ENCODE assay signal across 10 mouse cellular contexts in genomic region chr7:29296998-29297397, GRCm38 (mm10). TPM values are rescaled to one million over a fixed set of nuclear protein-coding genes. Genes with fewer than 3 reads are reported as not detected.
DNase-seq lines count a peak whose midpoint lies in the region; ATAC-seq and TF ChIP-seq lines count a peak whose summit lies in the region.
"Had no signal": no experiment of that assay in that cellular context is flagged by ENCODE, and none has a peak within 500 bp of the region (broad histone marks: within the 10 kb centered on the region; RNA-seq: fewer than 3 reads in every experiment).

No protein-coding gene starts in this region.

- H3K4me1 ChIP-seq in CH12.LX (ENCODE audit: control insufficient read depth in 1 of 2, insufficient read depth in 2 of 2) = peaks cover 5 to 41% of the 10 kb centered on the region in 2 experiments
- H3K4me1 ChIP-seq in kidney, embryonic 14.5 days (ENCODE audit: control insufficient read depth, insufficient read depth, low read length) = peaks cover 17% of the 10 kb centered on the region
- peaks cover 43% of the 10 kb centered on the region for H3K4me1 ChIP-seq in megakaryocyte, embryonic 14.5 days

- H3K9me3 ChIP-seq in CH12.LX (replicated peaks; ENCODE audit: low read length) = no peaks in the 10 kb centered on the region
- H3K9me3 ChIP-seq in kidney, embryonic 14.5 days (ENCODE audit: control insufficient read depth, low read length) = no peaks in the 10 kb centered on the region
- no peaks in the 10 kb centered on the region for H3K9me3 ChIP-seq in megakaryocyte, embryonic 14.5 days

- no peak for TF ChIP-seq EP300 in CH12.LX (IDR thresholded peaks at IDR 0.05; ENCODE audit: low read length)

- no peak overlapping the region for H3K4me2 ChIP-seq in CH12.LX (ENCODE audit: insufficient read depth, low read depth, poor library complexity, severe bottlenecking)
- H3K4me2 ChIP-seq in kidney, embryonic 14.5 days (replicated peaks; ENCODE audit: low read depth, low read length) = no peak overlapping the region

- in situ Hi-C loops in CH12.LX (cut with MboI; ENCODE audit: low pct_ligation_motif_present, low pct_unique_long_range_greater_than_20kb, low sequenced_read_pairs) = no loop called here

- peak; percentile 75 to 90 for TF ChIP-seq CTCF in CH12.LX (conservative IDR thresholded peaks at IDR 0.05 in 1 of 2, IDR thresholded peaks at IDR 0.05 in 1 of 2; ENCODE audit: low read depth in 2 of 2, low read length in 2 of 2)

- TF ChIP-seq POLR2A in CH12.LX (IDR thresholded peaks at IDR 0.05; ENCODE audit: low read depth, low read length) = no peak

- 9% methylated on average over 10 of the region's 10 CpGs for WGBS in kidney, embryonic 14.5 days

- H3K9ac ChIP-seq in CH12.LX (ENCODE audit: insufficient read depth, low read depth) = no peak overlapping the region
- H3K9ac ChIP-seq in kidney, embryonic 14.5 days (ENCODE audit: low read depth, low read length) = no peak overlapping the region

- no peaks in the 10 kb centered on the region for H3K79me2 ChIP-seq in CH12.LX (replicated peaks; ENCODE audit: control insufficient read depth, extremely low read depth, insufficient read depth, poor library complexity, severe bottlenecking)

- peaks cover 32% of the 10 kb centered on the region for H3K27me3 ChIP-seq in CH12.LX (replicated peaks)
- H3K27me3 ChIP-seq in kidney, embryonic 14.5 days (ENCODE audit: control insufficient read depth, insufficient read depth, low read length) = no peaks in the 10 kb centered on the region
- peaks cover 53% of the 10 kb centered on the region for H3K27me3 ChIP-seq in megakaryocyte, embryonic 14.5 days (replicated peaks)
- H3K27me3 ChIP-seq: Patski had no signal

- no peak for ATAC-seq in cerebellum, adult (ENCODE audit: insufficient number of reproducible peaks, low FRiP score, low TSS enrichment)
- peak; percentile 74 for ATAC-seq in granulocyte monocyte progenitor cell, adult 5-6 weeks (replicated peaks; ENCODE audit: poor library complexity, severe bottlenecking)
- ATAC-seq in kidney, embryonic 14.5 days (ENCODE audit: low FRiP score, low TSS enrichment) = 0 out of 2 replicates have a peak, but pooled peaks have one; percentile 4
- ATAC-seq: Patski had no signal

- DNase-seq in cerebellum, adult 18-20 months = peak; percentile 75 to 80
- DNase-seq in CH12.LX (ENCODE audit: extremely low read depth) = peak; percentile 70
- DNase-seq in cerebellum, postnatal 14 days = peak; percentile 79 to 82
- peak; percentile 80 for DNase-seq in thymus, postnatal 0 days (ENCODE audit: low spot score)

- dilution Hi-C loops in CH12.LX (cut with MboI; ENCODE audit: extremely low pct_ligation_motif_present, extremely low pct_unique_long_range_greater_than_20kb, low sequenced_read_pairs) = no loop called here

- H3K36me3 ChIP-seq in CH12.LX (replicated peaks in 1 of 2; ENCODE audit: control insufficient read depth in 1 of 2, insufficient read depth in 1 of 2, low read length in 1 of 2) = no peaks in the 10 kb centered on the region
- H3K36me3 ChIP-seq in kidney, embryonic 14.5 days (ENCODE audit: control insufficient read depth, insufficient read depth, low read length) = no peaks in the 10 kb centered on the region
- no peaks in the 10 kb centered on the region for H3K36me3 ChIP-seq in megakaryocyte, embryonic 14.5 days (replicated peaks; ENCODE audit: low read length)

- H3K4me3 ChIP-seq in CH12.LX (replicated peaks in 1 of 3; ENCODE audit: low read depth in 2 of 3, low read length in 2 of 3, poor library complexity in 1 of 3) = no peak overlapping the region
- no peak overlapping the region for H3K4me3 ChIP-seq in kidney, embryonic 14.5 days (ENCODE audit: low read length)
- peak overlapping the region; percentile 28 for H3K4me3 ChIP-seq in megakaryocyte, embryonic 14.5 days (replicated peaks)

- no peak overlapping the region for H3K27ac ChIP-seq in CH12.LX (ENCODE audit: insufficient read depth, low read depth)
- H3K27ac ChIP-seq in kidney, embryonic 14.5 days (ENCODE audit: low read depth, low read length) = no peak overlapping the region

- TF ChIP-seq RAD21 in CH12.LX (IDR thresholded peaks at IDR 0.05; ENCODE audit: low read depth, low read length) = peak; percentile 86

TF ChIP-seq in CH12.LX, 34 proteins besides CTCF, POLR2A, EP300 and RAD21 (continues in another document):
- TF ChIP-seq HCFC1 (IDR thresholded peaks at IDR 0.05; ENCODE audit: low read depth, low read length) = no peak
- no peak for TF ChIP-seq JUND (conservative IDR thresholded peaks at IDR 0.05; ENCODE audit: low read depth, low read length)
- no peak for TF ChIP-seq NELFE (IDR thresholded peaks at IDR 0.05; ENCODE audit: low read depth, low read length)
- no peak for TF ChIP-seq POLR2AphosphoS2 (IDR thresholded peaks at IDR 0.05; ENCODE audit: low read depth, low read length)
- TF ChIP-seq ZKSCAN1 (IDR thresholded peaks at IDR 0.05; ENCODE audit: borderline replicate concordance, low read depth, low read length) = no peak
- TF ChIP-seq TCF12 (IDR thresholded peaks at IDR 0.05; ENCODE audit: low read depth, low read length) = no peak
- no peak for TF ChIP-seq ZMIZ1 (IDR thresholded peaks at IDR 0.05; ENCODE audit: low read depth, low read length)
- no peak for TF ChIP-seq MEF2A (IDR thresholded peaks at IDR 0.05; ENCODE audit: borderline replicate concordance, low read depth, low read length)
- no peak for TF ChIP-seq JUN (IDR thresholded peaks at IDR 0.05; ENCODE audit: insufficient read depth, low read depth, low read length)
- TF ChIP-seq BHLHE40 (IDR thresholded peaks at IDR 0.05; ENCODE audit: low read depth, low read length) = peak; percentile 96
- no peak for TF ChIP-seq UBTF (IDR thresholded peaks at IDR 0.05; ENCODE audit: low read depth, low read length)
- no peak for TF ChIP-seq MXI1 (IDR thresholded peaks at IDR 0.05; ENCODE audit: low read depth, low read length)
- no peak for TF ChIP-seq ELF1 (IDR thresholded peaks at IDR 0.05; ENCODE audit: low read depth, low read length)
- TF ChIP-seq GABPA (IDR thresholded peaks at IDR 0.05; ENCODE audit: insufficient replicate concordance, low read depth, low read length) = no peak
- no peak for TF ChIP-seq SIN3A (IDR thresholded peaks at IDR 0.05; ENCODE audit: low read length)

RNA-seq across cellular contexts. Expression of gene Dpf1, which starts 6.8 kb away (rescaled TPM):
- total RNA-seq in CH12.LX (2012; rRNA removed) (1.3 and 3.0 TPM in 2 replicates), CH12.LX (2014; rRNA removed) (0.35 and 0.38 TPM in 2 replicates)
- polyA plus RNA-seq in CH12.LX (2012; ENCODE audit: insufficient read length, low read depth) = 0.97 and 1.9 TPM in 2 replicates
- total RNA-seq in granulocyte monocyte progenitor cell, adult 5-6 weeks (2014; fragmentation: Nextera tagmentation) = not detected in 2 replicates
- total RNA-seq in granulocyte monocyte progenitor cell, adult 5-6 weeks (2017) = 0.22 TPM in 1 of 2 replicates, not detected in the other
- polyA plus RNA-seq in kidney, embryonic 14.5 days (2014; fragmentation: Nextera tagmentation; extraction: Ambion mirVana) = 4.5 and 5.5 TPM in 2 replicates
- polyA plus RNA-seq in megakaryocyte, embryonic 14.5 days (2012; ENCODE audit: insufficient read depth, low replicate concordance) = 1.2 TPM in 1 of 2 replicates, not detected in the other
- 3.0 and 3.5 TPM in 2 replicates for polyA plus RNA-seq in thymus, postnatal 0 days (2015; fragmentation: Nextera tagmentation; extraction: Ambion mirVana)

RNA-seq across cellular contexts. Expression of gene Ppp1r14a, which starts 7.9 kb away (rescaled TPM):
- total RNA-seq in CH12.LX (2012; rRNA removed) = not detected in 2 replicates
- not detected in 2 replicates for total RNA-seq in CH12.LX (2014; rRNA removed)
- not detected in 2 replicates for polyA plus RNA-seq in CH12.LX (2012; ENCODE audit: insufficient read length, low read depth)
- not detected in 2 replicates for total RNA-seq in granulocyte monocyte progenitor cell, adult 5-6 weeks (2014; fragmentation: Nextera tagmentation)
- total RNA-seq in granulocyte monocyte progenitor cell, adult 5-6 weeks (2017) = not detected in 2 replicates
- polyA plus RNA-seq in kidney, embryonic 14.5 days (2014; fragmentation: Nextera tagmentation; extraction: Ambion mirVana) = 19.3 and 27.7 TPM in 2 replicates
- polyA plus RNA-seq in megakaryocyte, embryonic 14.5 days (2012; ENCODE audit: insufficient read depth, low replicate concordance) = 12.7 and 22.8 TPM in 2 replicates
- 3.1 and 3.4 TPM in 2 replicates for polyA plus RNA-seq in thymus, postnatal 0 days (2015; fragmentation: Nextera tagmentation; extraction: Ambion mirVana)

RNA-seq across cellular contexts. Expression of gene Spint2, which starts 15.3 kb away (rescaled TPM):
- total RNA-seq in CH12.LX (2012; rRNA removed) (25.6 and 29.1 TPM in 2 replicates), CH12.LX (2014; rRNA removed) (not detected in 2 replicates)
- 3.7 and 4.1 TPM in 2 replicates for polyA plus RNA-seq in CH12.LX (2012; ENCODE audit: insufficient read length, low read depth)
- 45.1 and 55.0 TPM in 2 replicates for total RNA-seq in granulocyte monocyte progenitor cell, adult 5-6 weeks (2014; fragmentation: Nextera tagmentation)
- 24.4 and 29.9 TPM in 2 replicates for total RNA-seq in granulocyte monocyte progenitor cell, adult 5-6 weeks (2017)
- polyA plus RNA-seq in kidney, embryonic 14.5 days (2014; fragmentation: Nextera tagmentation; extraction: Ambion mirVana) = 198 and 239 TPM in 2 replicates
- 19.9 and 37.0 TPM in 2 replicates for polyA plus RNA-seq in megakaryocyte, embryonic 14.5 days (2012; ENCODE audit: insufficient read depth, low replicate concordance)
- polyA plus RNA-seq in thymus, postnatal 0 days (2015; fragmentation: Nextera tagmentation; extraction: Ambion mirVana) = 571 and 608 TPM in 2 replicates

RNA-seq across cellular contexts. Expression of gene 2200002D01Rik, which starts 48.7 kb away (rescaled TPM):
- total RNA-seq in CH12.LX (2012; rRNA removed) (3.7 and 5.8 TPM in 2 replicates), CH12.LX (2014; rRNA removed) (not detected in 2 replicates)
- not detected in 2 replicates for polyA plus RNA-seq in CH12.LX (2012; ENCODE audit: insufficient read length, low read depth)
- not detected in 2 replicates for total RNA-seq in granulocyte monocyte progenitor cell, adult 5-6 weeks (2014; fragmentation: Nextera tagmentation)
- total RNA-seq in granulocyte monocyte progenitor cell, adult 5-6 weeks (2017) = 0.99 TPM in 1 of 2 replicates, not detected in the other
- polyA plus RNA-seq in kidney, embryonic 14.5 days (2014; fragmentation: Nextera tagmentation; extraction: Ambion mirVana) = 5.2 and 8.3 TPM in 2 replicates
- polyA plus RNA-seq in megakaryocyte, embryonic 14.5 days (2012; ENCODE audit: insufficient read depth, low replicate concordance) = 0.46 TPM in 1 of 2 replicates, not detected in the other
- polyA plus RNA-seq in thymus, postnatal 0 days (2015; fragmentation: Nextera tagmentation; extraction: Ambion mirVana) = 7.8 and 9.6 TPM in 2 replicates
- total RNA-seq: left cerebral cortex, postnatal 14 days had no signal

RNA-seq across cellular contexts. Expression of gene Yif1b, which starts 58.9 kb away (rescaled TPM):
- total RNA-seq in CH12.LX (2012; rRNA removed) (84.2 and 99.4 TPM in 2 replicates), CH12.LX (2014; rRNA removed) (61.6 and 69.4 TPM in 2 replicates)
- 61.0 and 63.0 TPM in 2 replicates for polyA plus RNA-seq in CH12.LX (2012; ENCODE audit: insufficient read length, low read depth)
- total RNA-seq in granulocyte monocyte progenitor cell, adult 5-6 weeks (2014; fragmentation: Nextera tagmentation) = 57.1 and 86.7 TPM in 2 replicates
- total RNA-seq in granulocyte monocyte progenitor cell, adult 5-6 weeks (2017) = 33.1 and 33.4 TPM in 2 replicates
- 120 and 132 TPM in 2 replicates for polyA plus RNA-seq in kidney, embryonic 14.5 days (2014; fragmentation: Nextera tagmentation; extraction: Ambion mirVana)
- polyA plus RNA-seq in megakaryocyte, embryonic 14.5 days (2012; ENCODE audit: insufficient read depth, low replicate concordance) = 1,324 and 2,330 TPM in 2 replicates
- 76.4 and 79.3 TPM in 2 replicates for polyA plus RNA-seq in thymus, postnatal 0 days (2015; fragmentation: Nextera tagmentation; extraction: Ambion mirVana)
